Mouse (Mus musculus) liver, embryonic 14.5 days (tissue): ENCODE results near the gene Ddb1. TPM values are rescaled to one million over a fixed set of nuclear protein-coding genes. Genes with fewer than 3 reads are reported as not detected.
A peak's percentile ranks its signal among the peaks of the same experiment; 100 is the strongest.

ENCODE experiments used
- ATAC-seq: fragments of 200-750 bp; cut with Nextera tagmentation; 2 replicates; pipeline ENCODE4 v1.8.0; 2017; ENCODE audit warnings: moderate number of reproducible peaks, mild to moderate bottlenecking, moderate library complexity; ENCODE audit not compliant: insufficient read depth
- DNase-seq, 3 experiments: peaks; one replicate each; pipeline ENCODE4 v3.0.0-alpha.2; 2012 to 2013; ENCODE audit warnings: low read depth in 3 of 3, low spot score in 3 of 3
- H3K27ac ChIP-seq: fragments of 300-500 bp; sonication (generic); 2 replicates; pipeline ENCODE4 v1.5.1; 2014; ENCODE audit warnings: moderate library complexity, mild to moderate bottlenecking, control low read depth, inconsistent platforms
- H3K27me3 ChIP-seq: fragments of 300-500 bp; sonication (generic); 2 replicates; pipeline ENCODE4 v1.6.1; 2014; ENCODE audit warnings: mild to moderate bottlenecking, low read length, moderate library complexity; ENCODE audit not compliant: control insufficient read depth, insufficient read depth
- H3K36me3 ChIP-seq: fragments of 300-500 bp; sonication (generic); replicated peaks from 2 replicates; pipeline ENCODE4 v1.6.1; 2014; ENCODE audit warnings: low read depth; ENCODE audit not compliant: control insufficient read depth, insufficient read depth
- H3K4me1 ChIP-seq, 2 experiments: fragments of 200-500 bp in 1 of 2; fragments of 300-500 bp in 1 of 2; sonication (generic) in 1 of 2; replicated peaks; 2 replicates each; pipeline ENCODE4 v1.6.1; 2012 to 2014; ENCODE audit warnings: antibody characterized with exemption in 1 of 2, inconsistent platforms in 1 of 2, low read length in 1 of 2; ENCODE audit not compliant: control insufficient read depth in 2 of 2, insufficient read depth in 2 of 2
- H3K4me2 ChIP-seq: fragments of 300-500 bp; sonication (generic); 2 replicates; pipeline ENCODE4 v1.6.1; 2014; ENCODE audit warnings: low read depth, mild to moderate bottlenecking, control low read depth, moderate library complexity
- H3K4me3 ChIP-seq, 2 experiments: fragments of 200-500 bp in 1 of 2; fragments of 300-500 bp in 1 of 2; sonication (generic) in 1 of 2; 2 replicates each; pipeline ENCODE4 v1.5.1; 2012 to 2014; ENCODE audit warnings: low read depth in 2 of 2, low read length in 2 of 2, mild to moderate bottlenecking in 2 of 2, control low read depth in 1 of 2, inconsistent platforms in 1 of 2, moderate library complexity in 1 of 2; ENCODE audit not compliant: insufficient read depth in 1 of 2
- H3K9ac ChIP-seq: fragments of 300-500 bp; sonication (generic); replicated peaks from 2 replicates; pipeline ENCODE4 v1.6.1; 2014; ENCODE audit warnings: mild to moderate bottlenecking, control low read depth, moderate library complexity
- H3K9me3 ChIP-seq: fragments of 300-500 bp; sonication (generic); 2 replicates; pipeline ENCODE4 v1.6.1; 2016; ENCODE audit warnings: low read length, mixed read lengths; ENCODE audit not compliant: control insufficient read depth
- CTCF ChIP-seq: IDR thresholded peaks from 2 replicates; pipeline ENCODE4 v1.5.1; 2016; ENCODE audit warnings: antibody characterized with exemption, low read depth, control low read depth
- EP300 ChIP-seq: IDR thresholded peaks from 2 replicates; pipeline ENCODE4 v1.6.1; 2016; ENCODE audit warnings: antibody characterized with exemption, low read depth
- WGBS: fragments of 180-500 bp; shearing (Covaris S2); extraction: QIAGEN DNeasy Blood & Tissue Kit; methylation state at CpG from one replicate; pipeline ENCODE4 v1.1.7; 2014; ENCODE audit not compliant: insufficient replicate concordance; 5-methylcytosine and 5-hydroxymethylcytosine counted together
- polyA plus RNA-seq, 2 experiments: library from polyadenylated mRNA; depleted of rRNA in 1 of 2; stranded (reverse) in 1 of 2; unstranded in 1 of 2; fragments of >200 nt; fragmentation: Nextera tagmentation in 1 of 2; extraction: Ambion mirVana in 1 of 2; gene quantifications; 2 replicates each; pipeline versions ENCODE4 v1.2.1 to v1.2.3; 2012 to 2014

Gene Ddb1
- polyA plus RNA-seq, 2 experiments = 91.2 to 133 TPM

DNA sequence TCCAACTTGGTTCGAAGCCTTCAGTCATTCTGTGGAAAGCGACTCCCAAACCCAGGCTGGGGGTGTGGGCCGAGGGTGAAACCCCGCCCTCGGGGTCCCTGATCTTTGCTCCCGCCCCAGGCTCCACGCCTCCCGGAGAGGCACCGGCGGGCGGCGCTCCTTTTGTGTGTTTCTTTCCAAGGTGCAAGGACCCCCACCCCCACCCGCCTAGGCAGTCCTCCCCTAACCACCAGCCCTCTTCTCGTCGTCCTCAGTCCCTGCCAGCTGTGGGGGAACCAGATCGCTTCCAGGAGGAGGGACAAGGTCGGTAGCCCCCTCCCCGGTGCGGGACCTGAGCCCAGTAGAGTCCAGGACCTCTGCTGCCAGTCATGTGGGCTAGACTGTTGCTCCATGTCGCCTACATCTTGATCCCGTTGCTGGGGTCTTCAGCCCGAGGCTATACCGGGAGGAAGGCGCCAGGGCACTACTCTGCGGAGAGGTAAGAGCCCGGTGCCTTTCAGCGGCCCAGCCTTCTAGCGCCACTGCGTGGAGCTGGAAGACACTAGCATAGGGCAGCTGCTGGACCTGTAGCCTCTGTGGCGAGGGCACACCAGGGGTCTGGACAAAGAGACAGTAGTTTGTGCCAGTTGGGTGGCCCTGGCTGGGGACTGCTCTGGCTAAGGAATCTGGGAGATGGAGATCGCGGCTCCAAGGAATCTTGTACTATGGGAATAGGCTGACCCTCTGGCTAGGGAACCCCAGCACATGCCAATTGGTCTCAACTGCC is 29.2 kb downstream of the Ddb1 start, which contains the start of gene Vwce:
Vwce (plus strand) TSS at position 108 of the 766 bp plus-strand sequence.
- TF ChIP-seq EP300 (no peak), CTCF (peak; percentile 83)
- Histone ChIP-seq H3K4me1 (peaks cover 22 to 28% of the 10 kb centered on the region in 2 experiments), H3K4me2 (peak within 1 kb of the TSS; percentile 93), H3K9me3 (no peaks in the 10 kb centered on the region), H3K4me3 (peak within 1 kb of the TSS; percentile 61 to 68), H3K27me3 (no peaks in the 10 kb centered on the region), H3K9ac (peak within 1 kb of the TSS; percentile 71), H3K27ac (peak within 1 kb of the TSS; percentile 35), H3K36me3 (peaks cover 8% of the 10 kb centered on the region)
- DNase-seq = peak in 2 of 3 experiments; percentile 24 to 44
- WGBS = under 1% methylated on average over 32 of the region's 32 CpGs
- peak; percentile 85 for ATAC-seq

- ATAC-seq (peak; percentile 88), DNase-seq (peak; percentile 50 to 56 (median 51))
- 4% methylated on average over 21 of the region's 21 CpGs for WGBS
- Histone ChIP-seq H3K4me3 (peak overlapping the region; percentile 61 to 68), H3K4me2 (peak overlapping the region; percentile 93), H3K36me3 (peaks cover 2% of the 10 kb centered on the region), H3K9me3 (no peaks in the 10 kb centered on the region), H3K27me3 (no peaks in the 10 kb centered on the region), H3K9ac (peak overlapping the region; percentile 71), H3K4me1 (peaks cover 27 to 28% of the 10 kb centered on the region in 2 experiments), H3K27ac (no peak overlapping the region; the same call in 1 of the 2 replicates)
- no peak for TF ChIP-seq CTCF
- TF ChIP-seq EP300 = no peak
Measured at GRCm38 (mm10) chr19:10634872-10635318, 29.8 kb downstream of the Ddb1 start.

GRCm38 (mm10) chr19:10637840-10638239 is 32.7 kb downstream of the Ddb1 start:
- Histone ChIP-seq H3K4me1 (peaks cover 29 to 35% of the 10 kb centered on the region in 2 experiments), H3K27me3 (no peaks in the 10 kb centered on the region), H3K9ac (no peak overlapping the region), H3K36me3 (no peaks in the 10 kb centered on the region), H3K4me2 (no peak overlapping the region), H3K9me3 (no peaks in the 10 kb centered on the region), H3K27ac (no peak overlapping the region), H3K4me3 (no peak overlapping the region)
- no peak for ATAC-seq
- no peak for DNase-seq
- no peak for TF ChIP-seq EP300
- TF ChIP-seq CTCF = no peak
- 61% methylated on average over 7 of the region's 7 CpGs for WGBS

DNA sequence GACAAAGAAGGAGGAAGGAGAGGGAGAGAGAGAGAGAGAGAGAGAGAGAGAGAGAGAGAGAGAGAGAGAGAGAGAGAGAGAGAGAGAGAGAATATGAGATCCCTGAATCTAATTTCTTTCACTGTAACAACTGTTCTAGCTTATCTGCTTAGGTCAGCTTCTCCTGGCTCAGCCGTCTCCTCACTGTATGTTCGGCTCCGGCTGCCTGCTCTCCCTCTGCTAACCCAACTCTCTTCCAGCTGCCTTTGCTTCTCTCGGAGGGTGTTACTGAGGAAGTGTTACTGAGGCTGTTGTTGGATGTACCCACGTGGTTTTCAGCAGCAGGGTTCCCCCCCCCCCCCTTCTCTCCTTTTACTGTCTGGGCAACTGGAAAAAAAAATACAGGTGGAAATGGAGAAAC is 35.0 kb downstream of the Ddb1 start:
- 6% methylated on average over 5 of the region's 5 CpGs for WGBS

More for the DNA sequence above, 35.0 kb downstream of the Ddb1 start:
- peak overlapping the region; percentile 40; the same call in 1 of the 2 replicates for H3K9ac ChIP-seq
- H3K27me3 ChIP-seq = no peaks in the 10 kb centered on the region
- no peak overlapping the region for H3K4me3 ChIP-seq
- no peaks in the 10 kb centered on the region for H3K9me3 ChIP-seq
- H3K27ac ChIP-seq = peak overlapping the region; percentile 50
- H3K4me1 ChIP-seq = peaks cover 25 to 28% of the 10 kb centered on the region in 2 experiments
- peak; percentile 64; the same call in 1 of the 2 replicates for ATAC-seq
- TF ChIP-seq EP300 (no peak), CTCF (no peak)
- H3K4me2 ChIP-seq = peak overlapping the region; percentile 44
- no peaks in the 10 kb centered on the region for H3K36me3 ChIP-seq
- peak in 1 of 3 experiments; percentile 36 for DNase-seq
